Mouse (Mus musculus) midbrain, embryonic 16.5 days (tissue): ENCODE data around the gene Camk1g. TPM values are rescaled to one million over a fixed set of nuclear protein-coding genes. Genes with fewer than 3 reads are reported as not detected.

Source experiments
- ATAC-seq: fragments of 200-750 bp; cut with Nextera tagmentation; 2 replicates; pipeline ENCODE4 v1.8.0; 2017; ENCODE audit warnings: moderate TSS enrichment
- H3K27ac ChIP-seq: fragments of 300-500 bp; sonication (generic); 2 replicates; pipeline ENCODE4 v1.5.1; 2014; ENCODE audit warnings: mild to moderate bottlenecking, low read length, mixed read lengths
- H3K27me3 ChIP-seq: fragments of 300-500 bp; sonication (generic); 2 replicates; pipeline ENCODE4 v1.6.1; 2014; ENCODE audit warnings: low read depth, low read length, mixed read lengths; ENCODE audit not compliant: control insufficient read depth, insufficient read depth
- H3K36me3 ChIP-seq: fragments of 300-500 bp; sonication (generic); 2 replicates; pipeline ENCODE4 v1.6.1; 2014; ENCODE audit warnings: mild to moderate bottlenecking, low read length, moderate library complexity, mixed read lengths; ENCODE audit not compliant: control insufficient read depth, insufficient read depth
- H3K4me1 ChIP-seq: fragments of 300-500 bp; sonication (generic); 2 replicates; pipeline ENCODE4 v1.6.1; 2014; ENCODE audit warnings: mild to moderate bottlenecking, low read length, mixed read lengths; ENCODE audit not compliant: control insufficient read depth, insufficient read depth
- H3K4me2 ChIP-seq: fragments of 300-500 bp; sonication (generic); 2 replicates; pipeline ENCODE4 v1.6.1; 2014; ENCODE audit warnings: mild to moderate bottlenecking, low read length, mixed read lengths
- H3K4me3 ChIP-seq: fragments of 300-500 bp; sonication (generic); 2 replicates; pipeline ENCODE4 v1.5.1; 2014; ENCODE audit warnings: low read depth, mild to moderate bottlenecking, low read length, moderate library complexity, mixed read lengths
- H3K9ac ChIP-seq: fragments of 300-500 bp; sonication (generic); 2 replicates; pipeline ENCODE4 v1.6.1; 2014; ENCODE audit warnings: low read depth, low read length, mixed read lengths
- H3K9me3 ChIP-seq: fragments of 300-500 bp; sonication (generic); replicated peaks from 2 replicates; pipeline ENCODE4 v1.6.1; 2014; ENCODE audit warnings: mild to moderate bottlenecking, low read length, mixed read lengths; ENCODE audit not compliant: control insufficient read depth, poor library complexity, severe bottlenecking
- WGBS: fragments of 180-500 bp; shearing (Covaris S2); extraction: QIAGEN DNeasy Blood & Tissue Kit; methylation state at CpG from one replicate; pipeline ENCODE4 v1.1.7; 2014; 5-methylcytosine and 5-hydroxymethylcytosine counted together
- polyA plus RNA-seq: library from polyadenylated mRNA; unstranded; fragments of >200 nt; fragmentation: Nextera tagmentation; extraction: Ambion mirVana; gene quantifications from 2 replicates; pipeline ENCODE4 v1.2.1, GENCODE M21; 2015

The Camk1g gene
- polyA plus RNA-seq, 1 experiment from 2014 or later = 53.5 TPM

- Histone ChIP-seq H3K9ac (no peak overlapping the region), H3K4me3 (no peak overlapping the region), H3K4me1 (peaks cover 13% of the 10 kb centered on the region), H3K36me3 (no peaks in the 10 kb centered on the region), H3K9me3 (no peaks in the 10 kb centered on the region), H3K27ac (no peak overlapping the region), H3K4me2 (no peak overlapping the region), H3K27me3 (no peaks in the 10 kb centered on the region)
- WGBS = 89% methylated on average over 13 of the region's 13 CpGs
- no peak for ATAC-seq
These were observed 38.1 kb downstream of the Camk1g start for GRCm38 (mm10) chr1:193332018-193332417.

GRCm38 (mm10) chr1:193330626-193331025, 39.5 kb downstream of the Camk1g start:
- H3K4me2 ChIP-seq = no peak overlapping the region
- 76% methylated on average over 7 of the region's 7 CpGs for WGBS
- no peaks in the 10 kb centered on the region for H3K9me3 ChIP-seq
- no peaks in the 10 kb centered on the region for H3K36me3 ChIP-seq
- no peak overlapping the region for H3K9ac ChIP-seq
- no peak overlapping the region for H3K27ac ChIP-seq
- no peaks in the 10 kb centered on the region for H3K27me3 ChIP-seq
- ATAC-seq = no peak
- H3K4me1 ChIP-seq = peaks cover 13% of the 10 kb centered on the region
- H3K4me3 ChIP-seq = no peak overlapping the region

- no peaks in the 10 kb centered on the region for H3K9me3 ChIP-seq
- no peak overlapping the region for H3K27ac ChIP-seq
- H3K4me3 ChIP-seq = no peak overlapping the region
- H3K9ac ChIP-seq = no peak overlapping the region
- peak; percentile 86 for ATAC-seq
- no peaks in the 10 kb centered on the region for H3K36me3 ChIP-seq
- H3K4me2 ChIP-seq = no peak overlapping the region
- H3K27me3 ChIP-seq = no peaks in the 10 kb centered on the region
- WGBS = 31% methylated on average over 10 of the region's 10 CpGs
- peaks cover 13% of the 10 kb centered on the region for H3K4me1 ChIP-seq
These were observed 39.9 kb downstream of the Camk1g start for GRCm38 (mm10) chr1:193330172-193330571.

- Histone ChIP-seq H3K36me3 (no peaks in the 10 kb centered on the region), H3K9ac (no peak overlapping the region), H3K27ac (no peak overlapping the region), H3K4me3 (no peak overlapping the region), H3K9me3 (no peaks in the 10 kb centered on the region), H3K4me2 (no peak overlapping the region), H3K27me3 (no peaks in the 10 kb centered on the region), H3K4me1 (peaks cover 10% of the 10 kb centered on the region)
- no peak for ATAC-seq
- WGBS = 54% methylated on average over 9 of the region's 9 CpGs
These were observed 40.5 kb downstream of the Camk1g start for GRCm38 (mm10) chr1:193329557-193329956.

- ATAC-seq = no peak
- 82% methylated on average over 5 of the region's 5 CpGs for WGBS
- Histone ChIP-seq H3K4me2 (no peak overlapping the region), H3K36me3 (no peaks in the 10 kb centered on the region), H3K4me1 (peaks cover 6% of the 10 kb centered on the region; the same call in 1 of the 2 replicates), H3K4me3 (no peak overlapping the region), H3K27ac (no peak overlapping the region), H3K27me3 (no peaks in the 10 kb centered on the region), H3K9me3 (no peaks in the 10 kb centered on the region), H3K9ac (no peak overlapping the region)
These were observed 42.4 kb downstream of the Camk1g start for GRCm38 (mm10) chr1:193327686-193328085.

GRCm38 (mm10) chr1:193327216-193327615, 42.9 kb downstream of the Camk1g start:
- Histone ChIP-seq H3K4me2 (no peak overlapping the region), H3K27me3 (no peaks in the 10 kb centered on the region), H3K4me1 (peaks cover 6% of the 10 kb centered on the region; the same call in 1 of the 2 replicates), H3K9ac (no peak overlapping the region), H3K36me3 (no peaks in the 10 kb centered on the region), H3K4me3 (no peak overlapping the region), H3K9me3 (no peaks in the 10 kb centered on the region), H3K27ac (no peak overlapping the region)
- ATAC-seq = no peak
- WGBS = 76% methylated on average over 1 of the region's 1 CpGs

- WGBS = 67% methylated on average over 7 of the region's 7 CpGs
- H3K27me3 ChIP-seq = no peaks in the 10 kb centered on the region
- no peak overlapping the region for H3K4me3 ChIP-seq
- H3K9me3 ChIP-seq = no peaks in the 10 kb centered on the region
- H3K4me1 ChIP-seq = peaks cover 6% of the 10 kb centered on the region; the same call in 1 of the 2 replicates
- H3K4me2 ChIP-seq = no peak overlapping the region
- H3K36me3 ChIP-seq = no peaks in the 10 kb centered on the region
- H3K9ac ChIP-seq = no peak overlapping the region
- H3K27ac ChIP-seq = no peak overlapping the region
- no peak for ATAC-seq
These were observed 43.5 kb downstream of the Camk1g start for GRCm38 (mm10) chr1:193326456-193327145.

GRCm38 (mm10) chr1:193325891-193326290, 44.2 kb downstream of the Camk1g start:
- Histone ChIP-seq H3K36me3 (no peaks in the 10 kb centered on the region), H3K9ac (no peak overlapping the region), H3K4me3 (no peak overlapping the region), H3K27me3 (no peaks in the 10 kb centered on the region), H3K4me1 (peaks cover 6% of the 10 kb centered on the region; the same call in 1 of the 2 replicates), H3K4me2 (no peak overlapping the region), H3K27ac (no peak overlapping the region), H3K9me3 (no peaks in the 10 kb centered on the region)
- 92% methylated on average over 6 of the region's 6 CpGs for WGBS
- ATAC-seq = no peak

GRCm38 (mm10) chr1:193324224-193324623, 45.9 kb downstream of the Camk1g start:
- ATAC-seq = no peak
- WGBS = 44% methylated on average over 2 of the region's 2 CpGs

More at GRCm38 (mm10) chr1:193324224-193324623, 45.9 kb downstream of the Camk1g start:
- H3K27ac ChIP-seq = no peak overlapping the region
- no peaks in the 10 kb centered on the region for H3K9me3 ChIP-seq
- H3K4me2 ChIP-seq = no peak overlapping the region
- H3K36me3 ChIP-seq = no peaks in the 10 kb centered on the region
- no peak overlapping the region for H3K9ac ChIP-seq
- no peaks in the 10 kb centered on the region for H3K4me1 ChIP-seq
- no peak overlapping the region for H3K4me3 ChIP-seq
- H3K27me3 ChIP-seq = no peaks in the 10 kb centered on the region
